Mouse (Mus musculus): ENCODE results near the gene Crygc. TPM values are rescaled to one million over a fixed set of nuclear protein-coding genes. Genes with fewer than 3 reads are reported as not detected.

The Crygc gene
- polyA plus RNA-seq, 1 experiment from 2014 or later = not detected

DNA sequence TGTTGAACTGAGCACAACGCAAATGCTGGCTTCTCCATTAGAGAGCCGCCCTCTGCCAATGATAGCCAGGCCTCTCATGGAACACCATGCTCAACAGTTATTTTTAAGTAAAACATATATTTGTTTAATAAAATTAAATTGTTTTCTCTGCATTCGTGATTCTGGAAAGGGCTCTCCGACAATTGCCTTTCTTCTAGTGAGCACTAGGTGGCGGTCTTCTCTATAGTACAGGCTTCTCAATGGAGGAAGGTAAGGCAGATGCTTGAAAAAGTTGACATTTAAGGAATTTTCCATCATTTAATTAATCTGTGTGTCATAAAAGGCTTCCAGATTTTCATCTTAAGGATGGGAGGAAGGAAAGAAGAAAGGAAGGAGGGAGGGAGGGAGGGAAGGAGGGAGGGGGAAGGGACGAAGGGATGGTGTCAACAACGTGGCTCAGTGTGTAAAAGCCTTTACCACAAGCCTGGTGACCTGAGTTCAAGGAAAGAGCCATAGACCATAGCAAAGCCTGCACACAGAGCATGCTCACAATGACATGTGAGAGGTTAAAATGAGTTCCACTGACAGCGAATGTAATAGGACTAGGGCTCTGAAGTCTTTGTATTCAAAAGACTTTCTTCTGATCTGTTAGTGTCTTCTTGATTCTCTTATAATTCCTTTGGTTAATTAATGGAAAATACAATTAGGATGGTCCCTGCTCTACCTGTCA lies 26.9 kb downstream of the Crygc start:
- Histone ChIP-seq H3K4me2 (peak overlapping the region; percentile 35), H3K9me3 (no peaks in the 10 kb centered on the region), H3K36me3 (no peaks in the 10 kb centered on the region), H3K27ac (replicated peaks) (no peak overlapping the region), H3K4me3 (no peak overlapping the region), H3K4me1 (replicated peaks) (no peaks in the 10 kb centered on the region), H3K27me3 (no peaks in the 10 kb centered on the region), H3K9ac (no peak overlapping the region)
- ATAC-seq (ENCODE audit: low read depth) = no peak
- 37% methylated on average over 8 of the region's 8 CpGs for WGBS

DNA sequence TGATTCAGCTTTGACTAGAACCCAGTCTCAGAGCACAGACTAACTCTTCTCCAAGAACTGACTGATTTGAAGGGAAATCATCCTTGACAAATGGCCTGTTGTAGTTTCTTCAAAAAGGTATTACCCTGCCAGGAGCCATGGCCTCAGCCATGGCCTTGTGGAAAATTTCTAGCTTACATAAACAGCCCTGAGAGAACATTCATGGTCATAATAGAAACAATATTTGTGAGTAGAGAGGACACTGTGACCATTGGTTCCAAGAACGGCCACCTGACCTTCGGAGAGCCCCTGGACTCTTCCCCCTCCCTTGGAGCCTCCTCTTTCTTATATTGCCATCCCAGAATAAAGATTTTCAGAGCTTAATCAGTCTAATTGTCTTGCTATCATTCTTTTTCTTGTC lies 30.1 kb downstream of the Crygc start:
- no peak overlapping the region for H3K9ac ChIP-seq
- 91% methylated on average over 2 of the region's 2 CpGs for WGBS
- H3K36me3 ChIP-seq = no peaks in the 10 kb centered on the region
- H3K27ac ChIP-seq (replicated peaks) = no peak overlapping the region
- H3K4me3 ChIP-seq = no peak overlapping the region
- ATAC-seq (ENCODE audit: low read depth) = no peak
- no peak overlapping the region for H3K4me2 ChIP-seq
- H3K4me1 ChIP-seq (replicated peaks) = no peaks in the 10 kb centered on the region
- H3K27me3 ChIP-seq = no peaks in the 10 kb centered on the region
- no peaks in the 10 kb centered on the region for H3K9me3 ChIP-seq

- no peak overlapping the region for H3K9ac ChIP-seq
- H3K36me3 ChIP-seq = no peaks in the 10 kb centered on the region
- H3K4me2 ChIP-seq = no peak overlapping the region
- H3K4me3 ChIP-seq = no peak overlapping the region
- H3K27ac ChIP-seq (replicated peaks) = no peak overlapping the region
- H3K27me3 ChIP-seq = no peaks in the 10 kb centered on the region
- no peak for ATAC-seq (ENCODE audit: low read depth)
- no peaks in the 10 kb centered on the region for H3K4me1 ChIP-seq (replicated peaks)
- no peaks in the 10 kb centered on the region for H3K9me3 ChIP-seq
- 95% methylated on average over 3 of the region's 3 CpGs for WGBS
Observed at GRCm38 (mm10) chr1:65041837-65042236, 31.7 kb downstream of the Crygc start.

GRCm38 (mm10) chr1:65040806-65041205 lies 32.7 kb downstream of the Crygc start:
- Histone ChIP-seq H3K4me3 (no peak overlapping the region), H3K36me3 (no peaks in the 10 kb centered on the region), H3K4me1 (replicated peaks) (no peaks in the 10 kb centered on the region), H3K9me3 (no peaks in the 10 kb centered on the region), H3K27me3 (no peaks in the 10 kb centered on the region), H3K9ac (no peak overlapping the region), H3K4me2 (no peak overlapping the region), H3K27ac (replicated peaks) (no peak overlapping the region)
- 75% methylated on average over 6 of the region's 6 CpGs for WGBS
- ATAC-seq (ENCODE audit: low read depth) = no peak

DNA sequence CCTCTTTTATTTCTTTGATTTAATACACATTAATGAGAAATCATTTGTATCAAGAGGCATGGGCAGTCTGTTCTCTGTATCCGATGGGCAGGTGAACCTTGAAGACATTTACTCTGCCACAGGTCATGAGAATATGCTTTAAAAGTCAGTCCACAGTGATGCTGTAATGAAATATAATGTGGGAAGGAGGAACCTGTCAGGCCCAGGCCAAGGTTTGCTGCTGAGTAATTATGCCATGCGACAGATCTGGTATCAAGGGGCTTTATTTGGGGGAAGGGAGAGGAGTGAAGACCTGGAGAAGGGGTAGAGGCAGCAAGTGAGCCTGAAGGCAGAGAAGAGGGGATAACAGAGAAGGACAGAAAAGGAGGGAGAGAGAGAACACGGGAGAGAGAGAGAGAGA lies 33.8 kb downstream of the Crygc start:
- H3K9ac ChIP-seq = no peak overlapping the region
- ATAC-seq (ENCODE audit: low read depth) = no peak
- H3K4me2 ChIP-seq = no peak overlapping the region
- no peak overlapping the region for H3K4me3 ChIP-seq
- WGBS = 82% methylated on average over 3 of the region's 3 CpGs
- no peaks in the 10 kb centered on the region for H3K27me3 ChIP-seq
- no peaks in the 10 kb centered on the region for H3K36me3 ChIP-seq
- H3K4me1 ChIP-seq (replicated peaks) = no peaks in the 10 kb centered on the region
- H3K27ac ChIP-seq (replicated peaks) = no peak overlapping the region
- H3K9me3 ChIP-seq = no peaks in the 10 kb centered on the region

DNA sequence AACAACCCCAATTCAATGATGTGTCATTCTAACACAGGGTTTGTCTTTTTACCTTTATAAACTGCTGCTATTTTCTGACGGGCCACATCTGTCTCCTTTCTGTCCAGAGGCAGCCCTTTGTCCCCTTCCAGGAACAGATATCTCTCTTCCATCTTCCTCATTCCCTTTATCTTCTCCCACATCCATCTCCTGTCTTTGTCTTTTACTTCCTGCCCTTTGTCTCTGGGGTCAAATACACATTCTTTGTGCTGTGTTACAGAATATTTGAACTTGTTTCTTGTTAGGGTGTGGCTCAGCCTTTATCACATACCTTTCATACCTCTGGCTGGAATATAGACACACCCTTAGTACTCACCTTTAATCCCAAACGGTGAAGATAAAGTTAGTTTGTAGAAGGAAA lies 35.9 kb downstream of the Crygc start:
- Histone ChIP-seq H3K4me3 (no peak overlapping the region), H3K27ac (replicated peaks) (no peak overlapping the region), H3K9me3 (no peaks in the 10 kb centered on the region), H3K4me2 (no peak overlapping the region), H3K36me3 (no peaks in the 10 kb centered on the region), H3K9ac (no peak overlapping the region), H3K4me1 (replicated peaks) (no peaks in the 10 kb centered on the region), H3K27me3 (no peaks in the 10 kb centered on the region)
- 80% methylated on average over 2 of the region's 2 CpGs for WGBS
- ATAC-seq (ENCODE audit: low read depth) = no peak

DNA sequence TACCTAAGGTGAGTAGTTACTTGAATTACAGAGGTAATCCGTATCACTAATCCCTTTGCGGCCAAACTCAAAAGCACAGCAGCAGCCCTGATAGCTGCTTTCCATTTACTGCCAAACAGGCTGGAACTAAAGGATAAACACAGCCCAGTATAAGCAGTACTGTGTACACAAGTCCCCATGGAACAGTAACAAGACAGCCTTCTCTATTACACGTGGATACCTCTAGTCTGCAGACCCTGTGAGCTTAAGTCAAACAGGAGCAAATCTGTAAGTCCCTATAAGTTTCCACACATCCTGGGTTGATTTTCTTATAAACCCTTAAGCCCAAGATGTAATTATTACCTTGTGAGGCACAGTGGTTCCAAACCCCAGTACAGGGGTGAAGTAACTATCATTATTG lies 38.0 kb downstream of the Crygc start:
- Histone ChIP-seq H3K9ac (no peak overlapping the region), H3K36me3 (no peaks in the 10 kb centered on the region), H3K4me3 (no peak overlapping the region), H3K4me2 (no peak overlapping the region), H3K27ac (replicated peaks) (no peak overlapping the region), H3K27me3 (no peaks in the 10 kb centered on the region), H3K9me3 (no peaks in the 10 kb centered on the region), H3K4me1 (replicated peaks) (no peaks in the 10 kb centered on the region)
- 42% methylated on average over 3 of the region's 3 CpGs for WGBS
- ATAC-seq (ENCODE audit: low read depth) = no peak

- Histone ChIP-seq H3K4me2 (no peak within 1 kb of the TSS), H3K9ac (no peak within 1 kb of the TSS), H3K36me3 (no peaks in the 10 kb centered on the region), H3K4me1 (replicated peaks) (no peaks in the 10 kb centered on the region), H3K27ac (replicated peaks) (no peak within 1 kb of the TSS), H3K9me3 (no peaks in the 10 kb centered on the region), H3K27me3 (no peaks in the 10 kb centered on the region), H3K4me3 (no peak within 1 kb of the TSS)
- no peak for ATAC-seq (ENCODE audit: low read depth)
Observed at GRCm38 (mm10) chr1:65032641-65033040, 40.8 kb downstream of the Crygc start, which contains the start of gene Akr1cl. Akr1cl (minus strand) TSS chr1:65032759.

DNA sequence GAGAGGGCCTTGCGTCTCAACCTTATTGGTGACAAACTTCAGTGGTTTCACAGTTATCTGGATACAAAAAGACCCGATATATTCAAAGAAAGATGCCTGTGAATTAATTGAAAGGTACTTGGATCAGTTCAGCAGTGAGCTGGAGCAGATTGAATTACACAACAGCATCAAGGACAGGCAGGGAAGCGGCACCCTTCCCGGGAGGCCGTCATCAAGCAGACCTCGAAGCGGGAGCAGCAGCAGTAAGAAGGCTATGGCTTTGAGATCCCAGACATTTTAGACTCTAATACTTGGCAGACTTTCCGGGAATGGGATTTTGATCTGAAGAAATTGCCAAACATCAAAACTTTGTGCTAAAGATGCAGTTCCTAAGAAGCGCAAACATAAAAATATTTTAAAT lies 45.3 kb downstream of the Crygc start:
- Histone ChIP-seq H3K4me3 (no peak overlapping the region), H3K4me2 (no peak overlapping the region), H3K9me3 (no peaks in the 10 kb centered on the region), H3K27me3 (no peaks in the 10 kb centered on the region), H3K36me3 (no peaks in the 10 kb centered on the region), H3K4me1 (replicated peaks) (no peaks in the 10 kb centered on the region), H3K9ac (no peak overlapping the region), H3K27ac (replicated peaks) (no peak overlapping the region)
- no peak for ATAC-seq (ENCODE audit: low read depth)
- WGBS = 74% methylated on average over 9 of the region's 9 CpGs

Other genes starting within 250 kb of the Crygc start
- 9.8 and 13.7 TPM in 2 replicates for gene Plekhm3, start 116.9 kb downstream of the Crygc start, polyA plus RNA-seq (2015; fragmentation: Nextera tagmentation; extraction: Ambion mirVana)
- gene Akr1cl, start 40.9 kb downstream of the Crygc start, polyA plus RNA-seq (2015; fragmentation: Nextera tagmentation; extraction: Ambion mirVana) = 0.21 TPM in 1 of 2 replicates, not detected in the other
- gene Cryge, start 22.5 kb downstream of the Crygc start, polyA plus RNA-seq (2015; fragmentation: Nextera tagmentation; extraction: Ambion mirVana) = not detected in 2 replicates
- not detected in 2 replicates for gene Crygd, start 10.2 kb downstream of the Crygc start, polyA plus RNA-seq (2015; fragmentation: Nextera tagmentation; extraction: Ambion mirVana)
- gene Crygb, start 8.6 kb upstream of the Crygc start, polyA plus RNA-seq (2015; fragmentation: Nextera tagmentation; extraction: Ambion mirVana) = 0.77 TPM in 1 of 2 replicates, not detected in the other
- gene Cryga, start 29.7 kb upstream of the Crygc start, polyA plus RNA-seq (2015; fragmentation: Nextera tagmentation; extraction: Ambion mirVana) = not detected in 2 replicates
- gene Gm28845, start 45.9 kb upstream of the Crygc start, polyA plus RNA-seq (2015; fragmentation: Nextera tagmentation; extraction: Ambion mirVana) = not detected in 2 replicates
- gene D630023F18Rik, start 49.5 kb upstream of the Crygc start, polyA plus RNA-seq (2015; fragmentation: Nextera tagmentation; extraction: Ambion mirVana) = 0.34 and 0.38 TPM in 2 replicates
- 473 and 478 TPM in 2 replicates for gene Idh1, start 112.8 kb upstream of the Crygc start, polyA plus RNA-seq (2015; fragmentation: Nextera tagmentation; extraction: Ambion mirVana)
- gene Pikfyve, start 113.0 kb upstream of the Crygc start, polyA plus RNA-seq (2015; fragmentation: Nextera tagmentation; extraction: Ambion mirVana) = 10.6 and 11.4 TPM in 2 replicates
- 2.5 and 3.4 TPM in 2 replicates for gene Pth2r, start 208.4 kb upstream of the Crygc start, polyA plus RNA-seq (2015; fragmentation: Nextera tagmentation; extraction: Ambion mirVana)

Data from neural tube, embryonic 13.5 days (tissue).